Mouse (Mus musculus): ENCODE measurements around the gene Tardbp.

DNA sequence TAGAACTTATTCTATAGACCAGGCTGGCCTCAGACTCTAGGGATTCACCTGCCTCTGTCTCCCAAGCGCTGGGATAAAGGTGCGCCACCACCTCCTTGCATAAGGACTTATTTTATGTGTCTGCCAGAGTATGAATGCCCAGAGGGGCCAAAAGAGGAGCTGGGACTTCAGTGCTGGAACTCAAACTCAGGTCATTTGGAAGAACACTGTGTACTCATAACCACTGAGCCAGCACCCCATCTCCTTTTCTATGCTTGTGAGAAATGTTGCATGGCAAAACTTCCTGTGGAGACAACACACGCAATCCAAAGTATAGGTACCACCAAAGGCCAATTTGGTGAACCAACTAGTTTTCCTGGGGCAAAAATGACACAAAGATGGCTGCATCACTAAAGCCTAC lies 30.1 kb downstream of the Tardbp start:
- TF ChIP-seq CTCF (conservative IDR thresholded peaks at IDR 0.05; ENCODE audit: low read length) (no peak), NANOG (IDR thresholded peaks at IDR 0.05; ENCODE audit: borderline replicate concordance, low read length) (no peak), POU5F1 (IDR thresholded peaks at IDR 0.05; ENCODE audit: borderline replicate concordance, low read length) (no peak)

All from E14TG2a.4 (cell line).